Mouse (Mus musculus) hindbrain, embryonic 12.5 days (tissue): ENCODE data around the gene Csmd2. TPM values are rescaled to one million over a fixed set of nuclear protein-coding genes. Genes with fewer than 3 reads are reported as not detected.

Source experiments
- ATAC-seq: fragments of 200-750 bp; cut with Nextera tagmentation; 2 replicates; pipeline ENCODE4 v1.8.0; 2017; ENCODE audit warnings: moderate TSS enrichment; ENCODE audit not compliant: low FRiP score
- H3K27ac ChIP-seq: fragments of 300-500 bp; sonication (generic); 2 replicates; pipeline ENCODE4 v1.5.1; 2016; ENCODE audit warnings: mild to moderate bottlenecking
- H3K27me3 ChIP-seq: fragments of 300-500 bp; sonication (generic); 2 replicates; pipeline ENCODE4 v1.6.1; 2016; ENCODE audit warnings: mild to moderate bottlenecking
- H3K36me3 ChIP-seq: fragments of 300-500 bp; sonication (generic); 2 replicates; pipeline ENCODE4 v1.6.1; 2016; ENCODE audit warnings: mild to moderate bottlenecking
- H3K4me1 ChIP-seq: fragments of 300-500 bp; sonication (generic); 2 replicates; pipeline ENCODE4 v1.6.1; 2016
- H3K4me2 ChIP-seq: fragments of 300-500 bp; sonication (generic); replicated peaks from 2 replicates; pipeline ENCODE4 v1.6.1; 2016; ENCODE audit warnings: mild to moderate bottlenecking
- H3K4me3 ChIP-seq: fragments of 300-500 bp; sonication (generic); 2 replicates; pipeline ENCODE4 v1.5.1; 2016; ENCODE audit warnings: mild to moderate bottlenecking
- H3K9ac ChIP-seq: fragments of 300-500 bp; sonication (generic); 2 replicates; pipeline ENCODE4 v1.6.1; 2016; ENCODE audit warnings: mild to moderate bottlenecking, moderate library complexity
- H3K9me3 ChIP-seq: fragments of 300-500 bp; sonication (generic); replicated peaks from 2 replicates; pipeline ENCODE4 v1.6.1; 2016; ENCODE audit warnings: mild to moderate bottlenecking
- WGBS: fragments of 180-500 bp; shearing (Covaris S2); methylation state at CpG from one replicate; pipeline ENCODE4 v1.1.7; 2016; 5-methylcytosine and 5-hydroxymethylcytosine counted together
- polyA plus RNA-seq: library from polyadenylated mRNA; unstranded; fragments of >200 nt; fragmentation: Nextera tagmentation; extraction: Ambion mirVana; gene quantifications from 2 replicates; pipeline ENCODE4 v1.2.1, GENCODE M21; 2016

Gene Csmd2
- polyA plus RNA-seq, 1 experiment from 2014 or later = 5.4 TPM

DNA sequence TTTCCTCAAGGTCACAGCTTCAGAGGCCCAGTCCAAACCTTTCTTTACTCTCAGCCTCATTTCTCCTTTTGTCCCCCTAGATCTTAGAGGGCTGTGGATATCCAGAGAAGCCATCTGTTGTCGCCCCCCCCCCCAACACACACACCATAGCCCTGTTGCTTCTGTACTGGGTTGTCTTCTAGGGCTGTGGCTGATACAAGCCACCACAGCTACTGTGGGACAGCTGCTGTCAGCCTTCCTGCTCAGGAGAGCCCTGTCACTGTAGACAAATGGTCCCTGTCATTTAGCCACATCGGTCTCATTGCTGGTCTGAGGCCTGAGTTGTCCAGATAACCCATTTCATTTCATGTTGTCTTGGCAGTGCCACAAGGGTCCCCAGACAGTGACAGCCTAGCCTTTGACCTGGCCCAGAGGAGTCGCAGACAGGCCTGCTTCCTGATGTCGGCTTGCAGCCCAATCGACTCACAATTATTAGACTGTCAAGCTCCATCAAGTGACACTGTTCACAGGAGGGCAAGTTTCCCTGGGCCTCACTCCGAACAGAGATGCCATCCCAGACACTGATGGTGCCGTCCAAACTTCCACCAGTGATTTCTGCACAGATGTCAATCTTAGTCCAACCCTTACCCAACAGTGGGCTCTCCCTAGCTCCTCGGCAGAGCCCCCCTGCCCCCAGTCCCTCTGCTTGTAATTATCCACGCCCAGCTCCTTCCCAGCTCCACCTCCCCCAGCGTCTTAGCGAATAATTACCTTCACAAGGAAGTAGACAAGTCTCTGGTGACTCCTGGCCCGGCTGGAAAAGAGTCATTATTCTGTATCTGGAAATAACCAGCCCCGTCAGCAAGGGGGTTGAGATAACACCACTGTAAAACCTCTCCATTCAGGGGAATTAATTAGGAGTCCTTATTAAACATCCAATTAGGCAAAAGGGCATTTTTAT, 240.0 kb downstream of the Csmd2 start:
- H3K9ac ChIP-seq = no peak overlapping the region
- peak; percentile 71 for ATAC-seq
- peak overlapping the region; percentile 31; the same call in 1 of the 2 replicates for H3K27ac ChIP-seq
- H3K4me2 ChIP-seq = no peak overlapping the region
- no peaks in the 10 kb centered on the region for H3K36me3 ChIP-seq
- no peaks in the 10 kb centered on the region for H3K27me3 ChIP-seq
- H3K4me1 ChIP-seq = peaks cover 26% of the 10 kb centered on the region
- H3K9me3 ChIP-seq = no peaks in the 10 kb centered on the region
- H3K4me3 ChIP-seq = no peak overlapping the region
- 33% methylated on average over 13 of the region's 13 CpGs for WGBS

DNA sequence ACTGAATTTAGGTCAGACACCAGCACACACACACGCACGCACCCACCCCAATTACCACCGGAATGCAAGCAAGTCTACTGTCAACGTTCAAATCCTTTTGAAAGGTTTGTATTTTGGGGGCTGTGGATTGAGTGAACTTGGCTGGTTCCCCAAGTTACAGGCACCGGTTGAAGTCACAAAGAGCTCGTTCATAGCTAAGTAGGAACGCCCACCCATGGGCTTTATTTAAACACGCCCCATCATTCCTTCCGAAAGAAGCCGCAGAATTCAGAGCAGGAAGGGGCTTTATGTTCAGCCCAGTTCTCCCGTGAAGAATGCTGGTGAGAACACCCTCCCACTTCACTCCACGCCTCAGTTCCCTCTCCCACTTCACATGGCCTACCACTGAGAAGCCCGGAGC, 245.8 kb downstream of the Csmd2 start:
- peaks cover 5% of the 10 kb centered on the region for H3K4me1 ChIP-seq
- no peak overlapping the region for H3K4me3 ChIP-seq
- H3K27me3 ChIP-seq = no peaks in the 10 kb centered on the region
- H3K36me3 ChIP-seq = no peaks in the 10 kb centered on the region
- ATAC-seq = no peak
- no peak overlapping the region for H3K9ac ChIP-seq
- no peak overlapping the region for H3K27ac ChIP-seq
- no peaks in the 10 kb centered on the region for H3K9me3 ChIP-seq
- 88% methylated on average over 13 of the region's 13 CpGs for WGBS
- H3K4me2 ChIP-seq = no peak overlapping the region

DNA sequence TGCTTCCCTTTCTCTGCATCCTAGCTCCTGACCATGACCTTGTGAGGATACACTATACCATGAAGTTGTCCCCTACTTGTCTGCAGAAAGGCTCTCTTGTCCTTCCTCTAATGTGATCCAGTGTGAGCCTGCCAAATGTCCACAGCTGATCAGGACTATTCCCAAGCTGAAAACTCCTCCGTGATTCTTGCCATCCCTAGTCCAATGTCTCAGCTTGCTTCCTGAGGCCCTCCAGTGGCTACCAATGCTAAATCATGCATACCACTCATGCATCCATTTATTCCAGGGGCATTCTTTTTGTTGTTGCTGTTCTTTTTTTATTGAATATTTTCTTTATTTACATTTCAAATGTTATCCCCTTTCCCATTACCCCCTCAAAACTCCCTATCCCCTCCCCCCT, 251.5 kb downstream of the Csmd2 start:
- 49% methylated on average over 1 of the region's 1 CpGs for WGBS
- ATAC-seq = no peak
- no peak overlapping the region for H3K27ac ChIP-seq
- H3K4me3 ChIP-seq = no peak overlapping the region
- H3K9me3 ChIP-seq = no peaks in the 10 kb centered on the region
- H3K36me3 ChIP-seq = no peaks in the 10 kb centered on the region
- peaks cover 23% of the 10 kb centered on the region for H3K4me1 ChIP-seq
- no peak overlapping the region for H3K4me2 ChIP-seq
- no peaks in the 10 kb centered on the region for H3K27me3 ChIP-seq
- no peak overlapping the region for H3K9ac ChIP-seq

DNA sequence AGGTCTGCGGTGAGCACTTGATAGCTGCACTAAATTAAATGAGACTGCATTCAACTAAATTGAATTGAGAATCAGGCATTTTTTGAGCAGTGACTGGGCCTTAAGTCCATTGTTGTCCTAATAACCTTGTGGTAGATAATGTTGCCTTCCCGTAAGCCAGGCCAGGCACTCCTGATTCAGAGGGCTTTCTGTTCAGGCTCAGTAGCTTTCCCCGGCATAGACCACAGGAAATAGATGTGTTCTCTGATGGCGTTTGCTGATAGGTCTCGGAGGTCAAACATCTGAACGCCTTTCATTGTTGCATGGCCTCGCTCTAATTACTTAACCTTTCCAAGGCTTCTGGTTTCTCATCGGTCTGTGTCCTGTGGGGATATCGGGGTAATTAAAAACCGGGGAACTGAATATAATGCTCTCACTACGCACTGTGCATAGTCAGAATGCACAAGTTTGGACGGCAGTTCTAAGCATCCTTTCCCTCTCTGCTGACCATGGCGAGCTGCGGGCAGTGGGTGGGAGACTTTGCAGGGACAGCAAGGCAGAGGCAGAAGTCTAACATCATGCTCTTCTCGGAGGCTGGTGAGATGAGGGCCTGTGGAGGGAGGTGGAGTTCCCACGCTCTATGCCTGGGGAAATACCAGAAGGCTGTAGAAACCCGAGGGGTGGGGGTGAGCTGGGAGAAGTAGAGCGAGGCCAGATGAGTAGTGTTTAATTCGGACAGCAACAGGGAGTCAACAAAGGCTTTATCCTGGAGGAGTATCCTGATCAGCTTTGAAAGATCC, 253.6 kb downstream of the Csmd2 start:
- ATAC-seq = peak; percentile 63
- H3K36me3 ChIP-seq = no peaks in the 10 kb centered on the region
- no peak overlapping the region for H3K9ac ChIP-seq
- no peak overlapping the region for H3K4me3 ChIP-seq
- H3K4me1 ChIP-seq = peaks cover 23% of the 10 kb centered on the region
- 17% methylated on average over 19 of the region's 19 CpGs for WGBS
- 0 out of 2 replicates have a peak overlapping the region, but pooled peaks have one; percentile 13 for H3K4me2 ChIP-seq
- peak overlapping the region; percentile 55 for H3K27ac ChIP-seq
- H3K9me3 ChIP-seq = no peaks in the 10 kb centered on the region
- H3K27me3 ChIP-seq = no peaks in the 10 kb centered on the region

DNA sequence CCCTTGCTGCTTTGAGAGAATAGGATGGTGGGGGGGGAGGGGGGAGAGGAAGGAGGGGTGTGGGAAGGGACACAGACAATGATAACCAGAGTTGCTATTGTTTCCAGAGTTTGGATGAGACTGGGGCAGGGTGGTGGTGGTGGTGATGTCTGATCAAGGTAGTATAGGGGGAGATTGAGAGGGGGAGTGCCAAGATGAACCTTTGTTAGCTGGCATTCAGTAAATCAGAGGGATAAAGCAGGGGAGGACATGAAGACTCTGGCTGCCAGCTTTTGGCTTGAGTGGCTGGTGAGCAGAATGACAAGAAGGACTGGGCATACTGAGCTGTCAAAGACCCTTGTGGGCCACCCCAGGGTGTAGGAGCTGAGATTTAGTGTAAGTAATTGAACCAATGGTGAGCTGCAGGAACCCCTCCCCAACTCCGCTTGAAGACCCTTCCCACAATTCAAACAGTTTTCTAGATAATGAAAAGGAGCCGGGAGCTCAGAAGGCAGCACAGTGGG, 254.2 kb downstream of the Csmd2 start:
- 49% methylated on average over 2 of the region's 2 CpGs for WGBS
- Histone ChIP-seq H3K27me3 (no peaks in the 10 kb centered on the region), H3K9ac (no peak overlapping the region), H3K36me3 (no peaks in the 10 kb centered on the region), H3K27ac (peak overlapping the region; percentile 55), H3K9me3 (no peaks in the 10 kb centered on the region), H3K4me2 (no peak overlapping the region), H3K4me3 (no peak overlapping the region), H3K4me1 (peaks cover 23% of the 10 kb centered on the region)
- ATAC-seq = peak; percentile 61

DNA sequence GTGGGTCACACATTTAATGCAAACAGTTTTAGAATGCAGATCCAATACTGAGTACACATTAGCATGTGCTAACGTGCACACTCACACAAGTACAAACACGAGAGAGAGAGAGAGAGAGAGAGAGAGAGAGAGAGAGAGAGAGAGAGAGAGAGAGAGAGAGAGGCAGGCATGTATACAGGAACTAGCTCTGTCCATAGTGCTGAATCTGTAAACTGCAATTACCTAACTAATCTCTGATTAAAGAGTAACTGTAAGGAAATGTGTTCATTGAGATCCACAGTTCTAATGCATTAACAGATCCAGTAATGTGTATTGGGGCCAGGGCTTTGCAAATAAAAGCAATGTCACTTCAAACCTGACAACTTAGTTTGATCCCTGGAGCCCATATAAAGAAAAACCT, 257.5 kb downstream of the Csmd2 start:
- Histone ChIP-seq H3K4me2 (no peak overlapping the region), H3K4me3 (no peak overlapping the region), H3K27me3 (no peaks in the 10 kb centered on the region), H3K4me1 (peaks cover 29% of the 10 kb centered on the region), H3K27ac (no peak overlapping the region), H3K9ac (no peak overlapping the region), H3K9me3 (no peaks in the 10 kb centered on the region), H3K36me3 (no peaks in the 10 kb centered on the region)
- ATAC-seq = no peak
- WGBS = 34% methylated on average over 2 of the region's 2 CpGs

DNA sequence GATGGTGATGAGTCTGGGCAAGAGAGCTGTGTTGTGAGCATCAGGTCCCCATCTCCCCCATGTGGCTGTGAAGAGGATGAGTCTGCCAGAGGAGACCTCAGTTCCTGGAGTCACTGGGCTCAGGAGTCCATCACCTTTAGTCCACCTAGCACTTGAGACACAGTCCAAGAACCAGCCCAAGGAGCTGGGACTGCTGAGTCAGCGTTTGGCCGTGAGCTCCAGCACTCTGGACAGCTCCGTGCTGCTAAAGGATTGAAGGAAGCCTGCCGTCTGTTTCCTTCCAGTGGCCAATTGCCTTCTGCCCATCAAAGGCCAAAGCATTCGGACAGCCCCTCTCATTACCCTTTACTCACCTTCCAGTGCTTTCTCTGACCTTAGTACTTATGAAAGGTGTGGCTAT, 261.0 kb downstream of the Csmd2 start:
- H3K9ac ChIP-seq = no peak overlapping the region
- H3K4me3 ChIP-seq = no peak overlapping the region
- no peaks in the 10 kb centered on the region for H3K27me3 ChIP-seq
- H3K27ac ChIP-seq = no peak overlapping the region
- peaks cover 6% of the 10 kb centered on the region; the same call in 1 of the 2 replicates for H3K4me1 ChIP-seq
- no peak overlapping the region for H3K4me2 ChIP-seq
- no peak for ATAC-seq
- H3K36me3 ChIP-seq = no peaks in the 10 kb centered on the region
- H3K9me3 ChIP-seq = no peaks in the 10 kb centered on the region
- 9% methylated on average over 5 of the region's 5 CpGs for WGBS

DNA sequence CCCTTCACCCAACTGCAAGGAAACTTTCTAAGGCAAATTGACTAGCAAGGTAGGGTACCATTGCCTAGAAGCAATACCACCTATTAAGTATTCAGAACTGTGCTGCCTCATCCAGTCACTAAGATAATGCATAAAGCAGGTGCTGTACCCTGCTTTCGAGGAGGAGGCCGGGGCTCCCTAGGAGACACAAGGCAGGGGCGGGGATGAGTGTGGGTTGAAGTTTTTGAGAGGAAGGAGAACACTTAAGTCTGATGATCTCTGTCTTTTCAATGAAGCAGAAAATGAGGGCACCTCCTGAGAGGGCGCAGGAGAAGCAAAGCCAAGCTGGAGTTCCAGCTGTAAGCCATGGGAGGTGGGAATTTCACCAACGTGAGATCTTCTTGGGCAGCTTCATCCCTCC, 271.6 kb downstream of the Csmd2 start:
- Histone ChIP-seq H3K27me3 (no peaks in the 10 kb centered on the region), H3K4me2 (no peak overlapping the region), H3K4me3 (no peak overlapping the region), H3K27ac (no peak overlapping the region), H3K9ac (no peak overlapping the region), H3K9me3 (no peaks in the 10 kb centered on the region), H3K36me3 (no peaks in the 10 kb centered on the region), H3K4me1 (no peaks in the 10 kb centered on the region)
- ATAC-seq = no peak
- 89% methylated on average over 5 of the region's 5 CpGs for WGBS

DNA sequence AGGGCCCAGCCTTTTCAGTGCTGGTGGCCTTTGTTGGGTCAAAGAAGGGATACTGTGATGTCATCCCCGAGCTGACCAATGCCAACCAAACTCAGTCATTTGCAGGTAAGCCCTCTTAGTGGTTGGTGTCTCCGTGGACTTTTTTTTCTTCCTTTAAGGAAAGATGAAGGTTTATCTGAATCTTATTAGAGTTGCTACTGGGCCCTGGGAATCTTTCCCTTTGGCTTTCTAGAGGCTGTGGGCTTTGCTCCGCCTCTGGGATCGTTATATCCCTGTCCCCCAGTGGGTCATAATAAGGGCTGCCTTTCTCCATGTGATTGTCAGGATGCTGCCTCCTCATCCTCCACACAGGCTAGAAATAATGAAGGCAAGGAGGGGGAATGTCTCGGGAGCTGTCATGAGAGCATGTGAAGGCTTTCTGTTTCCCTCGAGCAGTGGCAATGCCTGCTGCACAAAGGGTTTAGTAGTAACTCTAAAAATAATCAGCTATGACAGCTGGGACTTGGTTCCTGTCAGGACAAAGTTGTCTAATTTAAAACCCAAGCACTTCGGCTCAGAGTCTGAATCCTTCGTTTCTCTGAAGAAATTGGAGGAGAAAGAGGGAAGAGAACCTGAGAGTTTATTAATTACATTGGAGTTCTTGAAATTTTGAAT, 273.4 kb downstream of the Csmd2 start, which contains the start of gene Hmgb4:
Gene Hmgb4, minus strand, starts transcription at position 51 of the 654 bp plus-strand sequence.
- H3K4me1 ChIP-seq = no peaks in the 10 kb centered on the region
- no peak within 1 kb of the TSS for H3K27ac ChIP-seq
- H3K4me2 ChIP-seq = no peak within 1 kb of the TSS
- H3K27me3 ChIP-seq = no peaks in the 10 kb centered on the region
- no peak within 1 kb of the TSS for H3K9ac ChIP-seq
- no peaks in the 10 kb centered on the region for H3K36me3 ChIP-seq
- no peaks in the 10 kb centered on the region for H3K9me3 ChIP-seq
- ATAC-seq = no peak
- WGBS = 68% methylated on average over 8 of the region's 8 CpGs
- H3K4me3 ChIP-seq = no peak within 1 kb of the TSS

DNA sequence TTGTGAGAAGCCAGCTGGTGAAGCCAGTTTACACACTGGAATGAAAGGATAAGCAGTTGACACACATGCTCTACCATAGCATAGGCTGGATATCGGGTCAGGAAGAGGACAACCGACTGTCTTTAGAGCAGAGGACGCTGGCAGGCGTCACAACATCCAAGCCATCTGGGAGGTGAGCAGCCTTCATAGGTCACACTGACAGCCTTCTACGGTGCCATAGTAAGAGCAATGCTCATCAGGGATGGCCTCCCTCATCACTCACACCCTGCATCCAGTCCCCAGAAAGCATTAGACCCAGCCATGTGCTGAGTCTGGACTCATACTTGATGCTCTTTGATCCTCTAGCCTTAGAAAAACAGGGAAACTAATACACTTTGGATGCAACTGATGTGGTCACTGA, 276.8 kb downstream of the Csmd2 start:
- Histone ChIP-seq H3K4me3 (no peak overlapping the region), H3K9ac (no peak overlapping the region)

DNA sequence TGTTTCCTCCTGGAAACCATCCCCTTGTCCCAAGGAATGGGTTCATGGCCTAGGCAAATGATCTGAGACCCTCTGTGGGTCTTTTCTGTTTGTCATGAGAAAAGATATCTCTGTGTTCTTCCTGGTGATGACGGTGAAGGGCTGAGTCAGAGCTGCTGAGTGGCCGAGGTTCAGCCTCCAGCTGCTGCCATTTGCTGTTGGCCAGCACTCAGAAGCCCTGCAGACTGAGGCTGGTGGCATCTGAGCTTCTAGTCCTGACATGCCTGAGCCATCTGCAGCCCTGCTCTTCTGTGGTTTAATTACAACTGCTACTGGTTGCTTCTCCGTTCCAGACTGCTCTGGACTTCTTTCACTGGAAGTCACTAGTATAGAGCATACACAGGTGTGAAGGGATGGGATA, 277.7 kb downstream of the Csmd2 start:
- no peak overlapping the region for H3K4me2 ChIP-seq
- H3K4me3 ChIP-seq = no peak overlapping the region
- no peak overlapping the region for H3K27ac ChIP-seq
- no peaks in the 10 kb centered on the region for H3K36me3 ChIP-seq
- no peaks in the 10 kb centered on the region for H3K27me3 ChIP-seq
- ATAC-seq = no peak
- no peaks in the 10 kb centered on the region for H3K9me3 ChIP-seq
- H3K4me1 ChIP-seq = no peaks in the 10 kb centered on the region
- H3K9ac ChIP-seq = no peak overlapping the region
- WGBS = 78% methylated on average over 3 of the region's 3 CpGs

More for the DNA sequence above, 276.8 kb downstream of the Csmd2 start:
- 89% methylated on average over 5 of the region's 5 CpGs for WGBS
- Histone ChIP-seq H3K27ac (no peak overlapping the region), H3K9me3 (no peaks in the 10 kb centered on the region), H3K27me3 (no peaks in the 10 kb centered on the region), H3K36me3 (no peaks in the 10 kb centered on the region), H3K4me1 (no peaks in the 10 kb centered on the region), H3K4me2 (no peak overlapping the region)
- no peak for ATAC-seq
